Mouse (Mus musculus) bone marrow macrophage, adult 2 months (primary cell): Measurements from ENCODE around the gene Tmem208.

Source experiments
- CTCF ChIP-seq: IDR thresholded peaks from 2 replicates; pipeline ENCODE4 v1.5.1; 2012; ENCODE audit warnings: low read depth, mild to moderate bottlenecking, low read length, moderate library complexity
- POLR2A ChIP-seq: IDR thresholded peaks from 2 replicates; pipeline ENCODE4 v1.6.1; 2012; ENCODE audit warnings: mild to moderate bottlenecking, low read depth, low read length, borderline replicate concordance

GRCm38 (mm10) chr8:105306146-105306691 is 19.9 kb upstream of the Tmem208 start:
- no peak for TF ChIP-seq CTCF
- TF ChIP-seq POLR2A = no peak
